Comparison of ENCODE assay signal across 24 mouse cellular contexts in the genomic region with DNA sequence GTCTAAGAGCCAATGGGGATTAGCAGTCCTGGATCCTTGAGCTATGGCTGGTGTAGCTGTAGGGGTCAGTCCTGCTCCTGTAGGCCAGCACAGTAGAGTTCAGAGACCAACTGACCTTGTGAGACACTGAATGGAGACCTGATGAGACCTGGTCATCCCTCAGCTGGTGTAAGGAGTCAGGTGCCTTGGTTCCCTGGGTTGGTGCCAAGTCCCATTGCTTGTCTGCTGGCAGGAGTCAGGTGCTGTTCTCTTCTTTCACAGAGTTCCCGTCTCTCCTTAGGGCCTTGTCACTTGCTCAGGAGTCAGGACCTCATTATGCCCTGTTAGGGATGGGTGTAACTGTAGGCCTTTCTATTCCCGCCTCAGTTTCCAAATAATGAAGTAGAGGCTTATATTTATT. TPM values are rescaled to one million over a fixed set of nuclear protein-coding genes. Genes with fewer than 3 reads are reported as not detected.
DNase-seq lines count a peak whose midpoint lies in the region; ATAC-seq and TF ChIP-seq lines count a peak whose summit lies in the region.
"Had no signal": no experiment of that assay in that cellular context is flagged by ENCODE, and none has a peak within 500 bp of the region (broad histone marks: within the 10 kb centered on the region; RNA-seq: fewer than 3 reads in every experiment).

No protein-coding gene starts in this region.

- TF ChIP-seq CTCF in kidney, postnatal 0 days (IDR thresholded peaks at IDR 0.05; ENCODE audit: low read depth): no peak

- peaks cover 70% of the 10 kb centered on the region for H3K36me3 ChIP-seq in kidney, postnatal 0 days (ENCODE audit: insufficient read depth, low read length)

- H3K27me3 ChIP-seq in kidney, postnatal 0 days (ENCODE audit: insufficient read depth, low read length): no peaks in the 10 kb centered on the region
- H3K27me3 ChIP-seq: forebrain, embryonic 13.5 days; hindbrain, embryonic 12.5 days; limb, embryonic 12.5 days; liver, embryonic 15.5 days had no signal

- no peak overlapping the region for H3K9ac ChIP-seq in kidney, postnatal 0 days (ENCODE audit: low read depth, low read length)
- H3K9ac ChIP-seq: forebrain, embryonic 13.5 days; hindbrain, embryonic 12.5 days; limb, embryonic 12.5 days; liver, embryonic 15.5 days; lung, embryonic 14.5 days had no signal

- H3K4me3 ChIP-seq in kidney, postnatal 0 days (replicated peaks; ENCODE audit: low read depth, low read length): no peak overlapping the region
- H3K4me3 ChIP-seq: forebrain, embryonic 13.5 days; heart, embryonic 10.5 days; hindbrain, embryonic 12.5 days; limb, embryonic 12.5 days; liver, embryonic 15.5 days had no signal

- ATAC-seq in kidney, postnatal 0 days (replicated peaks; ENCODE audit: low FRiP score, low read depth): 0 out of 2 replicates have a peak, but pooled peaks have one; percentile 21
- ATAC-seq: forebrain, embryonic 13.5 days; hindbrain, postnatal 0 days; intestine, embryonic 16.5 days had no signal

- no peak overlapping the region for H3K27ac ChIP-seq in kidney, postnatal 0 days
- H3K27ac ChIP-seq: forebrain, embryonic 13.5 days; heart, embryonic 10.5 days; hindbrain, embryonic 12.5 days; hindbrain, postnatal 0 days; limb, embryonic 12.5 days; liver, embryonic 15.5 days had no signal

- WGBS in kidney, postnatal 0 days: 83% methylated on average over 2 of the region's 2 CpGs

- no peak overlapping the region for H3K4me2 ChIP-seq in kidney, postnatal 0 days (ENCODE audit: low read length)
- H3K4me2 ChIP-seq: forebrain, embryonic 13.5 days; hindbrain, embryonic 12.5 days; limb, embryonic 12.5 days; liver, embryonic 15.5 days; lung, embryonic 14.5 days had no signal

- no peaks in the 10 kb centered on the region for H3K4me1 ChIP-seq in kidney, postnatal 0 days (replicated peaks; ENCODE audit: insufficient read depth, low read length)
- H3K4me1 ChIP-seq: forebrain, embryonic 13.5 days; heart, embryonic 10.5 days; hindbrain, embryonic 12.5 days; limb, embryonic 12.5 days; liver, embryonic 15.5 days had no signal

- H3K9me3 ChIP-seq in kidney, postnatal 0 days (replicated peaks; ENCODE audit: low read length): no peaks in the 10 kb centered on the region
- H3K9me3 ChIP-seq: forebrain, embryonic 13.5 days; G1E; heart, embryonic 10.5 days had no signal

- peak; percentile 24 for DNase-seq in cerebellum, adult 8-10 months
- no peak for DNase-seq in cerebellum, adult 9-10 months
- DNase-seq in gastrocnemius, adult 18-20 months (ENCODE audit: low spot score): peak; percentile 25
- no peak for DNase-seq in gastrocnemius, adult 8-10 months (ENCODE audit: low spot score in 2 of 2)
- no peak for DNase-seq in kidney, postnatal 0 days (ENCODE audit: low spot score)
- DNase-seq in kidney, adult 9 months: no peak
- DNase-seq in testis, postnatal 10 days (ENCODE audit: low spot score): peak; percentile 55
- no peak for DNase-seq in testis, postnatal 14 days (ENCODE audit: low spot score)
- DNase-seq: adrenal gland, adult 8-10 months; heart, postnatal 36 days; layer of hippocampus, adult 9-11 months; lung, embryonic 14.5 days; lung, postnatal 14 days; midbrain, embryonic 14.5 days; thymus, adult 18-20 months; thymus, postnatal 25 days had no signal

RNA-seq across cellular contexts. Expression of a gene that starts 14.8 kb away (rescaled TPM):
- total RNA-seq in gastrocnemius, adult 18-20 months (2021): 10 to 100 TPM; 15.1 to 16.1 TPM
- total RNA-seq in gastrocnemius, adult 8-10 months (2022): 10 to 100 TPM; 14.8 to 17.3 (median 16.1) TPM
- 179 and 191 TPM in 2 replicates for polyA plus RNA-seq in kidney, postnatal 0 days (2015; fragmentation: Nextera tagmentation; extraction: Ambion mirVana)

RNA-seq across cellular contexts. Expression of a gene that starts 16.9 kb away (rescaled TPM):
- total RNA-seq in gastrocnemius, adult 18-20 months (2021): 1 to 10 TPM; 4.5 to 5.1 TPM
- 1 to 10 TPM; 3.7 to 6.6 (median 4.0) TPM for total RNA-seq in gastrocnemius, adult 8-10 months (2022)
- polyA plus RNA-seq in kidney, postnatal 0 days (2015; fragmentation: Nextera tagmentation; extraction: Ambion mirVana): 9.6 and 11.4 TPM in 2 replicates

RNA-seq across cellular contexts. Expression of a gene that starts 32.2 kb away (rescaled TPM):
- 10 to 100 TPM; 77.0 to 87.1 TPM for total RNA-seq in gastrocnemius, adult 18-20 months (2021)
- 100 to 1,000 TPM in 1 of 4 experiments, 10 to 100 TPM in 3; 66.2 to 113 (median 91.9) TPM for total RNA-seq in gastrocnemius, adult 8-10 months (2022)
- 82.5 and 82.9 TPM in 2 replicates for polyA plus RNA-seq in kidney, postnatal 0 days (2015; fragmentation: Nextera tagmentation; extraction: Ambion mirVana)

RNA-seq across cellular contexts. Expression of a gene that starts 35.6 kb away (rescaled TPM):
- total RNA-seq in gastrocnemius, adult 18-20 months (2021): 10 to 100 TPM; 26.4 to 26.5 TPM
- 10 to 100 TPM; 26.7 to 33.4 (median 29.2) TPM for total RNA-seq in gastrocnemius, adult 8-10 months (2022)
- 84.6 and 88.4 TPM in 2 replicates for polyA plus RNA-seq in kidney, postnatal 0 days (2015; fragmentation: Nextera tagmentation; extraction: Ambion mirVana)

RNA-seq across cellular contexts. Expression of a gene that starts 37.8 kb away (rescaled TPM):
- 10 to 100 TPM; 19.4 to 23.4 TPM for total RNA-seq in gastrocnemius, adult 18-20 months (2021)
- total RNA-seq in gastrocnemius, adult 8-10 months (2022): 10 to 100 TPM; 22.7 to 25.0 (median 24.4) TPM
- 12.7 and 13.3 TPM in 2 replicates for polyA plus RNA-seq in kidney, postnatal 0 days (2015; fragmentation: Nextera tagmentation; extraction: Ambion mirVana)

Comparison
In these comparisons a context has a peak if more than half of its experiments do, and no peak if none do; other contexts are left out.
1. DNase-seq: peak in cerebellum, adult 8-10 months (single experiment), gastrocnemius, adult 18-20 months (single experiment) and testis, postnatal 10 days (single experiment); none in cerebellum, adult 9-10 months (single experiment), gastrocnemius, adult 8-10 months (0 of 2), kidney, postnatal 0 days (single experiment), kidney, adult 9 months (single experiment) and testis, postnatal 14 days (single experiment).